Mouse (Mus musculus) left cerebral cortex, adult 11 months (tissue): Measurements from ENCODE around the gene Dpf3.
A peak's percentile ranks its signal among the peaks of the same experiment; 100 is the strongest.

Experiments
- DNase-seq: peaks from one replicate; pipeline ENCODE4 v3.0.0; 2022; ENCODE audit warnings: low spot score

Dpf3 gene

GRCm38 (mm10) chr12:83496336-83496735, 8.8 kb upstream of the Dpf3 start:
- no peak for DNase-seq

GRCm38 (mm10) chr12:83495961-83496282, 8.4 kb upstream of the Dpf3 start:
- DNase-seq = no peak

DNA sequence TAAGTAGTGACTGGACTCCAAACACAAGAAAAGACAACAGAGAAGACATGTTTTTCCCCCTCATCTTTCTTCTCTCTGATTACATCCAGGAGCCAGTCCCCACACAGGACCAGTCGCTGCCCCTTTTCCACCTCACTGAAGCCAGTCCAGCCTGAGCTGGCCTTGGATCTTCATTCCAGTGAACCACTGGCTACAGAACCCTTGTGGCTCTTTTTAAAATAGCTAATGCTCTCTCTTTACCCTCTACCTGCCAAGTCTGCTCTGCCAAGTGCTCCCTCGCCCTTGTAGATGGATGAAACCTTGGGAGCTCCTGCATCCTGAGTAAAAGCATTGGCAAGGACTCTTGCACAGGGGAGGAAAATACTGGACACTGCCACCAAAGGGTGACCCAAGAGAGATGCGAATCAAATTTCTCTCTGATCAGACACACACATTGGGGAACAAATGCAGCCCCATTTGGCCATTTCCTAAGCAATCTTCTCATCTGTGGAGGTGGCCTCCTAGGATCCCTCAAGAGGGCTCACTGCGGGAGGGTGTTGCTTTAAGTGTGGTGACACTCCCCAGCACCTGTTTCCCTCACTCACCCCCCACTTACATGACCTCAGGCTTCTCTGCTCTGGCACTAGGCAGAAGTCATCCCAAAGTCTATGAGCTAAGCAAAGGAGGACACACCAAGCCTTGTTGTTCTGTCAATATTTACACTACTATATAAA, 7.9 kb upstream of the Dpf3 start:
- no peak for DNase-seq

DNA sequence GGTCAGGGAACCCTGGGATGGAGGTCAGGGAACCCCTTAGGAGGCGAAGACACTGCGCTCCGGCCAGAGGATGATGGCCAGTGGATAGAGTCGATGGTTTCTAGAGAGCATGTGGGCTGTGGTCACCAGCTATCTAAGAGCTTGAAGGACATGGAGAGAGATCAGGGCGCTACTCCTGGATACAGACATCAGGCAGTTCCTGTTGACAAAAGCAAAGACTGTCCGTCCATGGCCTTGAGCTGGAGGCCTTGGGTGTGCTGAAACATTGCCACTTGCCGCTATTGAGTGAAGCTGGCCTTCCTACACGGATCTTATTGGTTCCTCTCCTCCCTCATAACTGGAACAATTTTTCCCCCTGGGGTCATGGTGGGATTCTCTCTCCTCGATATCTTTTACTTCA, 6.7 kb upstream of the Dpf3 start:
- no peak for DNase-seq

GRCm38 (mm10) chr12:83492808-83493207, 5.3 kb upstream of the Dpf3 start:
- DNase-seq = no peak

DNA sequence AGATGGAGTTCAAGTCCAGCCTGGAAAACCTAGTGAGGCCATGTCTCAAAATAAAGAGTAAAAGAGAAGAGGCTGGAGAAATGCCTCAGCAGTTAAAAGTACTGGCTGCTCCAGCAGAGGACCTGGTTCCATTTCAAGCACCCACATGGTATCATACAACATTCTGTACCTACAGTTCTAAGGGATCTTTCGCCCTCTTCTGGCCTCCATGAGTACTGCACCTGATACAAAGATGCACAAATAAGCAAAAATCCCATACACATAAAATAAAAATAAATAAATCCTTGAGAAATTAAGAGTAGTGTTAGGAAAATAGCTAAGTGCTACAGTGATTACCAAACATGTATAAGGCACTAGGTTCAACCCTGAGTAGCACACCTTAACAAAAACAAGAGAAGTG, 4.1 kb upstream of the Dpf3 start:
- DNase-seq = no peak

DNA sequence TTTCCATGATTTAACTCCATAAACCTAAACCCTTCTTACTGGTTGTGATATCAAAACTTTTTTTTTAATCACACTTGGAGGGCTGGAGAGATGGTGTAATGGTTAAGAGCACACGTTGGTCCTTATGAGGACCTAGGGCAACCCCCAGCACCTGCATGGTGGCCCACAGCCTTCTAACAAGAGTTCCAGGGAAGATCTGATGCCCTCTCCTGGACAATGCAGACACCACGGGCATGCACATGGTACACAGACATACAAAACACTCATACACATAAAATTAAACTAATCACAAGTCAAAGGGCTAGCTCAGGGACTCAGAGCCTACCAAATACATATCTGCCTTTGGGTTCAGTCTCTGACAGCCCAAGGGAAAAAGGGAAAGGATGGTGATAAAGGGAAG, 2.2 kb upstream of the Dpf3 start:
- no peak for DNase-seq

DNA sequence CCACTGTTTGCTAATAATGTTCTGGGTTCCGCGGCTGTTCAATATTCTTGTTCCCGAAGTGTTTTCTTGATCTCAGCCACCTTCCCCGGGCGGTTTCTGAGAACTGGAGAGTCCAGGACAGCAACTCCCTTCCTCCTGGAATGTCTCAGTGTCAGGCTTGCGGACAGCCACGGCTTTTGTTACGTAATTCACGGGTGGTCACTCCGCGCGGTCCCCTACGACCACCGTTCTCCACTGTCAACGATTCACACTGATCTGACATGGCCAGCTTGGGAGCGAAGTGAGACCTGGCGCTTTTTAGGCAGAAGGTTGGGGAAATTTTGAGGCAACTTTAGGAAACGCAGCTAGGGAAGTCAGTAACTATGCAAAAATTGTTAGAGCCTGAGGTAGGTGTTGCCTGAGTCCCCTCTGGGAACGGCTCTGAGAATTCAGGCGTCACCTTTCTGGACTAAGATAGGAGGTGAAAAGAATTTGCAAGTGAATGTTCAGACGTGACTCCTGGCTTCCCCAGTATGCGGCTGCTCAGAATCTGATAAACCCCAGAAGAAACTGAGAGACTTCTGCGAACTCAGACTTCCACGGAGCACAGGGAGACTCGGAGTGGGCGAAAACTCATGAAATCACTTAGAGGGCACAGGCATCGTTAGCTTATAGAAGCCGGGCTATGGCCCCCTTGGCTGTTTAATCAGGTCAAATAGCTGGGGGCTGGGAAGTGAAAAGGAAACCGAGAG, 860 bp upstream of the Dpf3 start:
- no peak for DNase-seq

GRCm38 (mm10) chr12:83486671-83487461, 650 bp downstream of the Dpf3 start:
- no peak for DNase-seq

GRCm38 (mm10) chr12:83485911-83486670, 1.4 kb downstream of the Dpf3 start:
- peak; percentile 26 for DNase-seq

DNA sequence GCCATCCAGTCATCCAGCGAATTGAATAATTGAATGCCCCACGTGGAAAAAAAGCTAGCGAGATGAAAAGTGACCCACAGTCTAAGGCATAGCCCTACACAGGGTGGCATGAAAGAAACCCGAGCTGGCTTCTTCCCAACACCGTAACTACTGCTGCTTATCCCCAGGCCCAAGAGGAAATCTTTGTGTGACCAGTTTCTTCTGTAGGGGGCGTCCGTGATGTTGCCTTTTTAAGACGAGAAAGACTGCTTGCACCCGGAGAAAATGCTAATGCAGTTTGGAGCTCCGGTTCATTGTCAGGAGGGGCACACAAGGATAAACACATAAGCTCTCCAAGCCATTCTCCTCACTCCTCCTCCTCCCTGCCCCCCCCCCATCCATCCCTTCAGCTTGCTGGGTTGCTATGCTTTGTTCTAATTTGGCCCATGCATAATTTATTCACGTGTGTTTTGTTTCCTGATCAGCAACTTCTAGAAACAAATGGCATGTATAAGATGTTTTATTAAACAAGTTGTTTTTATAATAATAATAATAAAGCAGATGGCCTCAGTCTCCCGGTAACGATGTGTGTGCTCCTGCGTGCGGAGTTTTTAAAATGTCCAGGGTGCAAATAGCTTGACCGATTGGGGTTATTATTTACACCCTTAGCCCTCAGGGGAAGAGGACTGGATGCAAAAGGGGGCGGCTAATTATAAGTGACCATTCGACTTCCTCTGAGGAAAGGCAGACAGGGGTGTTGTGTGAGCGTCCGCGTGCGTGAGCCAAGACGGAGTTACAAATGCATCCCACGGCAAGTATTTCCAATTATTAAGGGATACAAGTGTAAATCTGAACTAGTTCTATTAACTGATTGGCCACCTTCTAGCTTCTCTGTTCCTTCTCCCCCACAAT, 2.4 kb downstream of the Dpf3 start:
- DNase-seq = no peak

DNA sequence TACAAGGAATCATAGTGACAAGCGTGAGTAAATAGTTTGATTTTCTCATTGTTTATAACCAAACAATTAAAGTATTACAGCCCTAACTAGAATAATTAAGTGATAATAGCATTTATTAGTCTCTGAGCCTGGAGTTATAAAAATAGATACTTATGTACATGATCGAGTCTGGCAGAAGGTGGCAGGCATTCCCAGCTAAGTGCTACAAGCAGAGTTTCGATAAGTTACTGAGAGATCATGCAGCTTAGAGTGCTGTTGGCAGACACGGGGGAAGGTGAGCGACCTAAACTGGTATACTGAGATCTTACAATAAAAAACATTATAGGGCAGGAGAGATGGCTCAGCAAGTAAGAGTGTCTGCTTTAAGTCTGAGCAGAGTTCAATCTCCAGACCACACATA, 3.9 kb downstream of the Dpf3 start:
- no peak for DNase-seq

DNA sequence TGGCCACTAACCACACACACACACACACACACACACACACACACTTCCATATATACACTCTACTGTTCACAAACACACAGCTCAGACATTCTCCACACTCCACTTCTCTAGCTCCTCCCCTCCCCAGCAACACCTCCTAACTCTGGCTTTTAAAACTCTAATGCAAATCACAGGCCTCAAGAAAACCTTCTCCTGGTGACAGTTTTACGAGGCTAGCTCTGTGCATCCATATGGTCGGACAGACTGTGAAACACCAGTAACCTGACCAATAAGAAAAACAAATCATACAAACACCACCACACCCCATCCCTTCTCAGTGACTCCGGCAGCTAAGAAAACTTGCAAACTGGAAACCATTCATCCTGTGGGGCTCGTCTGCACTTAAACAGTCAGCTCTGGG, 6.1 kb downstream of the Dpf3 start:
- DNase-seq = no peak

DNA sequence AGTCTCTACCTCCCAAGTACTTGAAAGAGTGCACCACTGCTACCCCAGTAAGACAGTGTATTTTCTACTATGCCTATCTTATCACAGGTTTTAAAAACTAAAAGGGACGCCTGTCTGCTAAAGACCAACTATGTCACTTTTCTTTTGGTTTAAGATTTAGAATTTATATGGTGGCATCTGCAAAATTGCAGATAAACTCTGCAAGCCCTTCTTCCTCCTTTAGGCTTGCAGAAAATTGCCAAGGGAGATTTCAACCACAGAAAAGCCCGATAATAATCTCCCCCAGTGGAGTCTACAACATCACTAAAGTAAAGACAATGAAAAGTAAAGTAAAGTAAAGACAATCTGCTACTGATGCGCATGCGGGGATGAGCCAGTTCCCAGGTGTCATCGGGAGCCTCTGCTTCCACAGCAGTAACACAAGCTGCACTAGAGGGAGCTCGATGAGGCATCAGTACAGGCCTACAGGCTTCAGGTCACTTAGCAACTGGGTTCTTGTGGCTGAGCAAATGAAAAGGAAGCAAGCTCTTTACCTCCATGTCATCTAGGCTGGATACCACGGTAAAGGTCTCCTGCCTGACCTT, 7.6 kb downstream of the Dpf3 start:
- DNase-seq = no peak

GRCm38 (mm10) chr12:83479140-83479539, 8.4 kb downstream of the Dpf3 start:
- no peak for DNase-seq

DNA sequence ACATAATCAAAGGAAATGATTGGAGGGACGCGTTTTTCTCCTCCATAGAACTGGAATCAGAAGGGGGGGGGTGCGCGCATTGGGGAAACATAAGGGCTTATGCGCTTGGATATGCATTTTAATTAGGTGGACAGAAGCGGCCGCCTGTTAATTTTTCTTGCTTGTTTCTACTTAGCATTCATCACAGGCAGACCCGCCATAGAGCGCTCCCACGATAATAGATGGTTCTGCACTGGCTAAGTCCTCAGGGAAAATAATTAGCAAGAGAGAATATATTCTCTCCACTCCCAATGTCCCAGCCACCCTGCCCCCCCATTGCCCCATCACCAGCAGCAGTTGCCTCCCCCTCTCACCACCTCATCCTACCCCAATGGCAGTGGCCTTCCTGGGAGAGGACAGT, 11.2 kb downstream of the Dpf3 start:
- DNase-seq = no peak

- no peak for DNase-seq
These were observed 12.1 kb downstream of the Dpf3 start for GRCm38 (mm10) chr12:83475419-83475818.

- no peak for DNase-seq
These were observed 13.4 kb downstream of the Dpf3 start for GRCm38 (mm10) chr12:83473987-83474600.

- DNase-seq = no peak
These were observed 15.8 kb downstream of the Dpf3 start for GRCm38 (mm10) chr12:83471760-83472159.

GRCm38 (mm10) chr12:83470085-83470484, 17.4 kb downstream of the Dpf3 start:
- no peak for DNase-seq
